Mouse (Mus musculus): Measurements from ENCODE around the gene Gfod1.
A peak's percentile ranks its signal among the peaks of the same experiment; 100 is the strongest.

Gene Gfod1

DNA sequence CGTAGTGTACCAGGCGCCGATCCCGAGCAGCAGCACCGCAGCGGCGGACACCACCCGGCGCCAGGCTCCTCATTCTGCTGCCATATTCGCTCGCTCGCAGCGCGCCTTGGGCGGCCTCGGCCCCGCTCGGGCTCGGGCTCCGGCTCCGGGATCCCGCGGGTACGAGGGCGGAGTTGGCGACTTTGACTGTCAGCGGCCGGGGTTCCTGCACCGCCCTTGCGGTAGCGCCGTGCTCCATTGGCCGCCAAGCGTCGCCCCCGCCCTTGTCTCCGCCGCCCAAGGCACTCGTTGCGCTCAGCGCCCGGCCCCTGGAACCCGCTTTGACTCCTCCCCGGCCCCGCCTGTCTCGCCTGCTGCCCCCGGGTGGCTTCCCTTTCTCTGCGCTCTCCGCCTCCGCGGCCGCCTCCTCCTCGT is at the start of gene Gfod1:
Gfod1 (minus strand) TSS at position 155 of the 414 bp plus-strand sequence.
- DNase-seq (ENCODE audit: low spot score), result peak; percentile 96

DNA sequence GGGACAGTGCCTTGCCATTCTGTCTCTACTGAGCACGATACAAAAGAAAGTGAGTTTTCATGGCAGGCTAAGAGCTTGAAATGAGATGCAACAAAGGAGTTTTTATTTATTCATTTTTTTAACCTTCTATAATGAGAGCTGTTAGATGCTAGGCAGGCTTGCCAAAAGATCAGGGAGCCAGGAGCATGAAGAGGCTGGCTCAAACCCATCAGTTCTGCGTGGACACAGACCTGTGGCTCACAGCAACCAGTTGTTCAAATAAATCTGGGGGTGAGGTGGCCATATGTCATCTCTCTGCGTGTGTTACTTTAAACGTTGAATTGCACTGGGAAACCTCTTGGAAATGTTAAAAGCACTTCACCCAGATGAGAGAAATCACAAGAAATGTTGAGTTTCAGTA is 49.4 kb upstream of the Gfod1 start:
- no peak for DNase-seq (ENCODE audit: low spot score)

DNA sequence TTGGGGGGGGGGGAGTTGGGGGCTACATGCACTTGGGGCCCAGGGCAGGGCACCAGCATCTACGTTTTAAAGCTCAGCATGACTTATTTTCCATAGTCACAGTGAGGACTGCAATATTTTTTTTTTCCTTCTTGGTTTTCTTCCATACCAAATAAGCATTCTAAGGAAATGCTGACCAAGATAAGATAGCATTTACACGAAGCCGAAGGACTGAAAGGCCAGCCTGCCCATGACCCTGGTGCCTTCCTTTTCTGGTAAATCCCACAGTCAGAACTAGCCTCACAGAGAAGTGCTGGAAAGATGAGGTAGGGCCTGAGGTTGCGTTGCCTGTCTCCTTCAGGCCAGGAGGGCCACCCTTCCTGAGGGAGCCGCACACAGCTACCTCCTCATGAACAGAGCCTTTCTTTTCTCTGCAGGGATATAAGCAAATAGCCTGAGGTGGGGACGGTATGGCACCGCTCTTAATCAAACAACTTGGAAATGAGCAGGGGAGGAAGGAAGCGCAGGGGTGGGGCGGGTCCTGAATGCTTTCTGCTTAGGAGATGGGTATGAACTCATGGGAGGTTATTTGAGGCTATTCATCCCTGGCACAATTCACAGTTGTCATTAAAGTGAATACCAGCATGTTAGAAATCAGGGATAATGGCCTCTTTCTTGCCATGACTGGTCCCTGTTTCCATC is 46.7 kb upstream of the Gfod1 start:
- no peak for DNase-seq (ENCODE audit: low spot score)

DNA sequence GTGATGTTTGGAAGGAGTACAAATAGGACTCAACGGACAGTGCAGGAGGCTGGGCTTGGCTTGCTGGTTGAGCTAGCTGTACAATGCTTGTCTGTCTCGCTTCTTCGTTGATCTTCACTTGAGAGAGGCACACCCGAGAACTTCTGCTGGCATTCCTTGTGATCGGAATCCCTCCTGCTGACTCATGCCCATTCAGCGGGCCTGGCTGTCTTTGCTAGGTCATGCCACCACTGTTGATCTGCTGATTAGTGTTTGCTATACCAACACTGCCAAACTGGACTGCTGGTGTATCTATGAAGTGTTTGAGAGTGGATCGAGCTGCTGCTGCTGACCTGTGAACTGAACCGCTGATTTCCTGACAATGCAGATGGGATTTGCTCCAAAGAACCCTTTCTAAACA is 45.4 kb upstream of the Gfod1 start:
- DNase-seq (ENCODE audit: low spot score), result no peak

DNA sequence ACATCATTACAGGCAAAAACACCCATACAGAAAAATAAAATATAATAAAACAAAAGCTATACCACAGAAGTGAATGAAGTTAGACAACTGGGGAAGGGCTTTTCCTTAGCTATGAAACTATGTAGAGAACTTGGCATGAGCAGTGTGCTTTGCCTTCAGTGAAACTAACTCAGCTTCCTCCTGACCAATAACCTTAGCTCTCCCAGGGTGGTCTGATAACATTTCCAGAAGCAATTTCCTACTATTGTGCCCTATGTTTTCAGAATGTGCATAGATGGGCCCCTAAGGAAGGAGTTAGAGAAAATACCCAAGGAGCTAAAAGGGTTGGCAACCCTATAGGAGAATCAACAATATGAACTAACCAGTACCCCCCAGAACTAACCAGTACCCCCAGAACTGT is 42.9 kb upstream of the Gfod1 start:
- DNase-seq (ENCODE audit: low spot score), result no peak

DNA sequence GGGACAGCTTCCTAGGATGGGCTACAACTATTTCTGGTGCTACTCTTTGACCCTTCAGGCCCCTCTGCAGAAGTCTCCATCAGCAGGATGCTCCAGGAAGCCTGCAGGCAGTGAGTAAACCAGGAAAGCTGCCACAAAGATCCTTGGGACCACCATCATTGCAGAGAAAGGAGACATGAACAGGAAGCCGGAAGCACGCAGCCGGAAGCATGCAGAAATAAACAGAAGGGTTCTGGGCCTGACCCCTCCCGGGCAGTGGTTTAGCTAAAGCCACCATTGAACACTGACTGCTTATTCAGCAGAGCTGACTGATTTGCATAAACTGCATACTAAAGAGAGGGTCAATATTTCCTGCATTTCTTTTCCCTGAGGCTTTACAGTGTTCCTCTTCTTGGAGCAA is 34.7 kb upstream of the Gfod1 start:
- no peak for DNase-seq (ENCODE audit: low spot score)

DNA sequence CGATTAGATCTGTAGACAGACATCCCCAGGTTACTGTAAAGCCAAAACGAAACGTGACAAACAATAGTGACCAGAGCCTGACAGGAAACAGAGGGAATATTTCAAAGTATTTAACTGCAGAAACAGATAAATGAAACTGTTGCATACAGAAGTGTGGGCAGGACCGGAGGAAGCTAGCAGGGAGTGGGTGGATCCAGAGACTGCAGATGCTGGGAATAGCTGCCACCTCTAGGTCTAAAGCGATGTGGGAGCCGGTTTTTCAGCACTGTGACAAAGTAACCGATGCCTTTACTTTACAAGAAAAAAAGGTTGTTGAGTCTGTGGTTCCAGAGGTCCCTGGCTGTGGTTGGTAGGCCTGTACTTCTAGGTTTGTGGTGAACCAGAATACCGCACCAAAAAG is 34.0 kb upstream of the Gfod1 start:
- no peak for DNase-seq (ENCODE audit: low spot score)

DNA sequence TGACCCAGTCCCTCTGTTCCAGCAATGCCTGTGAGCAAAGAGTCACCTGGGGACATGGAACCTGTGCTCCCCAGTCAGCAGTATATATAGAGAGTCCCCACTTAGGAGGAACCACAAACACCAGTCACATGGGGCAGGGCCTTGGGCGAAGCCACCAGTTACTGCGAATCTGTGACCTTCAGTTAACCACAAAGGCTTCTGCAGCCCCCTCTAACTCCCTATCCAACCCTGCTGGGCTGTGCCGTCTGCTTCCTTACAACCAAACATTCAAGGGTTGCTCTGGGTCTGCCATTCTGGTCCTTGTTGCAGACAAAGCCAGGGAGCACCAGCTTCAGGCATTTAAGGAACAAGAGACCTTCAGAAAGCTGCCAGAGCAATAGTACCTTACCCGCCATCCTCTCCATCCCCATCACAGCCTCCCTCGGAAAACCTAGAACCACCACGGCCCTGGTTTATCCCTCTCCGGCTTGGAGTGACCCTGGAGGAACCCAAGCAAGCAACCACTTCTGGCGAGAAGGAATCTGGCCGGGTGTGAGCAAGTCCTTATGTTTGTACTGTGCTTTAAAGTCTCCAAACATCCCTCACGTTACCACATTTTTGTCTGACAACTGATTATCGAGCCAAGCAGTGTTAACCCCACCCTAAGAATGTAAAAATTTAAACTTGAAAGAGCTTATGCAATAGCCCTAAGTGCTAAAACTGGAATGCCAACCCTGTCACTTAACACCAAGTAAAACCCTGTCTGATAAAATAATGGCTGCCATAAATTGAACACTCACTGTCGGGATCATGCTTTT is 32.7 kb upstream of the Gfod1 start:
- no peak for DNase-seq (ENCODE audit: low spot score)

DNA sequence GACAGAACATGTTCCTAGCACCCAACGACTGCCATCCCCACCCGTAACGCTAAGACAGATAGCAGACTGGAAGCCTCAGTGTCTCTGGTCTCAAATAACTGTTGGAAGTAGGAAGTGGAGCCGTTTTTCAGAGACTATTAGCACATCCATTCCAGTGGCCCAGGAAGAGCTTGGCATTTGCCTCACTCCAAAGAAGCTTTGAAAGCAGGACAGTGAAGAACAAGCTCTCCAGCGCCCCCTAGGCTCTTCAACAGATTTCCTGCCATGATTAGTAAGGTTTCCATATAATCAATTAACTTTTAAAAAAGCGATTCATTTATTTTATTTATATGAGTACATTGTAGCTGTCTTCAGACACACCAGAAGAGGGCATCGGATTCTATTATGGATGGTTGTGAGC is 28.6 kb upstream of the Gfod1 start:
- peak; percentile 65 for DNase-seq (ENCODE audit: low spot score)

DNA sequence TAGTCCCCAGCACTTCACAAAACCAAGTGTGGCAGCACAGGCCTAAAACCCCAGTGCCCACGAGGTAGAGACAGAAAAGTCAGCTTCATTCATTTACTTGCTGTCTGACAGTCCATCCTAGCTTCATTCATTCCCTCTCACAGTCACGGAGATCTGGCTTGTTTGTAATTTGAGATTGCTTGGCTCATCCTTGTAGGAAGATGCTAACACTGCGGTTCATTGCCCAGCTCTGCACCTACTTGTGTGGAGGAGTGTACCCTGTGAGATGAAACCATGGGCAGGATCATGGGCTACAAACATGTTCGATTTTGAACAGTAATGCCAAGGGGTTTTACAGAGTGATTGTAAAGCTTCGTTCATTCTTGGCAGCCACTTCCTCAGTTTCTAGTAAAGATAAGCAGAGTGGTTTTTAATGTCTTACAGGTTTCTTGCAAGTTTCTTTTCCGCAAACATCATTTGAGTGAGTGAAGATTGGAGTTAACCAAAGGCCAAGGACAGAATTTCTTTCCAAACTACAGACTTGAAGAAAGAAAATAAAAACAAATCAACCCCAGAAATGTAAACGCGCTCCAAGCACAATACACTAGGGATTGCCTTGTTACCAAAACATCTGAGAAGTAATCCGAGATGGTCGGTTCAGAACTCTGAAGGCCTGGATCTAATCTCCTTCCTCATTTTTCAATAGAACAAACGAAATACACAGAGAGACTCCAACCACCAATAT is 27.9 kb upstream of the Gfod1 start:
- peak; percentile 24 for DNase-seq (ENCODE audit: low spot score)

DNA sequence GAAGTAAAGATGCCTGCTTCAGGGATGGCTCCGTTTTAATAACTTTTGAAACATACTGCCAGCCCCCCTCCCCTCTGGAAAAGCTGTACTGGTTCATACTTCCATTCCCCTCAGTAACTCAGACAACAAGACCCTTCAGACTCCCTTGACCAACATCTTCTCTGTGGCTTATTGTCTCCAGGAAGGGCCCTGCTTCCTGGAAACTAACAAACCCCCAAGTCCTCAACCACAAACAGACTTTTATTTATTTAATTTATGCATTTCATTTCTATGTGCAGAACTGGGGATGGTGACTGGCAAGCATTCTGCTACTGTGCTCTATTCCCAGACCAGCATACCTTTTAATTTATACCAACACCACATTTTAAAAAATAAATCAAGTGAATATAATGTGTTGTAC is 21.5 kb upstream of the Gfod1 start:
- DNase-seq (ENCODE audit: low spot score), result no peak

DNA sequence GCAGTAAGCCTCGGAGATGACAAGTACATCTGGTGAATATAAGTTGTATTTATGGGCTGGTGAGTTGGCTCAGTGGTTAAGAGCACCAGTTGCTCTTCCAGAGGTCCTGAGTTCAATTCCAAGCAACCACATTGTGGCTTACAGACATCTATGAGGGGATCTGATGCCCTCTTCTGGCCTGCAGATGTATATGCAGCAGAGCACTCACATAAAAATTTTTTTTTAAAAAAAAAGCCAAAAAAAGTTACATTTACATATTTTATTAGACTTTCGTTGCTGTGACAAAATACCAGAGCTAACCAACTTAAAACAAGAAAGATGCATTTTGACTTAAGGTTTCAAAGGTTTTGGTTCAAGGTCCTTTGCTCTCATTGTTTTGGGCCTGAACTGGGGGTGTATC is 17.5 kb upstream of the Gfod1 start:
- no peak for DNase-seq (ENCODE audit: low spot score)

DNA sequence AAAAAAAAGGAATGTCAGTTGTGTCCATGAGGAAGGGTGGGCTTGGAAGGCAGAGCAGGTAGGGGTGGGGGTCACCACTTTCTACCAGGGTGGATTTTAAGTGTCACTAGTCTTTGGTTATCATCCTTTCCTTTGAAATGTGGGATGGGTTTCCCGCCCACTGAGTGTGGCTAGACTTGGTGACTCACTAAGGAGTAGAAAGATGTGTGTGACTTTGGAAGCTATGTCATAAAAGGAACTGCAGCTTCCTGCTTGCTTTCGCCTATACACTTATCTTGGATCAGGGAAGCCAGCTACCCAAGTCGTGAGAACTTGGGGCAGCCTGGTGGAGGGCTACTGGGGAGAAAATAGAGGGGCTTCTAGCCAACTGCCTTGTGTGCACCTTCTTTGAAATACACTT is 15.4 kb upstream of the Gfod1 start:
- no peak for DNase-seq (ENCODE audit: low spot score)

DNA sequence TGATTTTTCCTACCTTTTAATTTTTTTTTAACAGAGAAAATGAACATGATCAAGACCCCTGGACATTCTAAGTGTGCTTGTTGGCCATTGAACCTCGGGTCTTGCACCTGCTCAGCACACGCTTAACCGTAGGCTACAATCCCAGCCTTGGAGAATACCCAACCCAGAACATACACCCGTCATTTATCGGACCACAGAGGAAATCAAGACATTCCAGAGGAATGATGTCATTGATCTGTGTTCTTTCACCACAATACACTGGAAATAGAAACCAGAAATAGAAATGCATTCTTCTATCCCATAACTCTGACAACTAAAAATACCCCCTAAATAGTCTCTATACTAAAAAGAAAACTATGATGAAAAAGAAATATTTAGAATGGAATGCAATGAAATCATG is 13.4 kb upstream of the Gfod1 start:
- DNase-seq (ENCODE audit: low spot score), result no peak

DNA sequence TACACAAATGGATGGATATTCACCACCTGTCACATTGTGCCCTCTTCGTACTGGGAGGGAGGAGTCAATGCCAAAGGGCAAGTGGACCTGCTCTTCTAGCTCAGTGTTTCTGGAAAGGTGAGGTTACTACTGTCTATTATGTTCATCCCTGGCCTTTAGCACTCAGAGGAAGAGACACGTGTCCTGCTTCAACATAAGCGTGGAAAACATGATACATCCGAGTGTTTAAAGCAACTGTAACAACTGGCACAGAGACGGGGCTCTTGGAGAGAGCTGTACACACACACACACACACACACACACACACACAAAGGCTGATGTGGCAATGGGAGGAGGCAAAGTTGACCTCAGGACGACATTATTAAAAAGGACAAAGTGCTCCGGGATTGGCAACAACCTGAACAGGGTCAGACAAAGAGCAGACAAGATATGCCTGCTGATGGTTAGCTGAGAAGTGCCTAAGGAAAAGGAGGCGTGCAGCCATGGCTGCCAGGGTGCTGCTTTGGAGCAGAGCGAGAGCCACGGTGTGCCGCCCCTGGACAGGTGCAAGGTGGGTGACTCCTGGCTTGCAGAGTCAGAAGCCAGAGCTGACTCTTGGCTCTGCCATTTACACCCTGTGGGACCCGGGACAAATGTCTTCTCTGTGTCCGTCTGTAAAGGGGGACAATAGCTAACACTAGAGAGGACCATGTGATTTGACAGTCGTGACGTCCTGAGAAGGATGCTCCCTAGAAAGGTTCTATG is 1.4 kb upstream of the Gfod1 start:
- DNase-seq (ENCODE audit: low spot score), result no peak

DNA sequence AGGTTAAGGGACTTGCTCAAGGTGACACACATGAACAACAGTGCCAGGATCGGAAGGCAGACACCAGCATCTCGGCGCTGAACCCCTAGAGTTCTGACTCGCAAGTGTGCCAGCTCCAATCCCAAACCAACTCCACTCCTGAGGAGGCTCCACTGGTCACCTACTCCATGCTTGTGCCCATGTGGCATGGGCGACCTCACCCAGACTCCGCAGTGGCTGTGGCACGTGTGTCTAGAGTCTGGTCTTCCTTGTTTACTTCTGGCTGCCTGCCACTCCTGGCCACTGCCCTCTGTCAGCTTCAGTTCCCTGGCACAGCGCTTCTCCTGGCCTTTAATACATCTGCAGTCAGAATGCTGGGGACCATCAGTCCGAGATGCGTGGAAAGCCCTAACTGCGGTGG is 728 bp upstream of the Gfod1 start:
- DNase-seq (ENCODE audit: low spot score), result no peak

DNA sequence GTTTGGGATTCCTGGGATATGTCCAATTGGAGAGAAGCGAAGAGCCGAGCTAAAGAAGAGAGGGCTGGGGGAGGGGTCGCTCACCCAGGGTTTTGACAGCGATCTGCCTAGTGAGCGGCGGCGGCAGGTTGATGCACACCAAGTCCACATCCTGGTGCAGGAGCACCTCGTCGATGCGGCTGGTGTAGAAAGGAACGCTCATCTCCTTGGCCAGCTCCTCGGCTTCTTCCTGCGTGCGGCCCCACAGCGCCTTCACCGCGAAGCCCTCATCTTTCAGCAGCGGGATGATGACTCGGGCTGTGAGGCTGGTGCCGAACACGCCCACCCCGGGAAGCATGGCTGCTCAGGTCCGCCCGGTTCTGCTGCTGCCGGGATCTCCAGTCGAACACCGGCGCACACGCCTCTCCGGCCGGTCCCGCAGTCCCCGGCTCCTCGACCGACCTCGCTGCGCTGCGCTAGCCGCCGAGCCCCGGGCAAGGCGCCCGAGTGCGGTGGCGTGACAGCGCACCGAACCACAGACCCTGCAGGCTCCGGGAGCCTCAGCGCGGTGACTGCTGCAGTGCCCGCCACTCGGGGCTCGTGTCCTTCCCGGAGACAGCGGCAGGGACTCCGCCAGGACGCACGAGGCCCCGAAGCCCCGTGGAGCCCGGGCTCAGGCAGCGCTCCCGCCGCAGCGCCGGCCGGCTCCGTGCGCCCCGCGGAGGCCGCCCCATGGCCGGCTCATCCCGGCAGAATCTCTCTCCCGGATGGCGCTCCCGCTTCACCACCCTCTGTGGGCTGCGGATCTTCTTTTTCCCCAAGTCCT is 609 bp downstream of the Gfod1 start:
- peak; percentile 48 for DNase-seq (ENCODE audit: low spot score)

DNA sequence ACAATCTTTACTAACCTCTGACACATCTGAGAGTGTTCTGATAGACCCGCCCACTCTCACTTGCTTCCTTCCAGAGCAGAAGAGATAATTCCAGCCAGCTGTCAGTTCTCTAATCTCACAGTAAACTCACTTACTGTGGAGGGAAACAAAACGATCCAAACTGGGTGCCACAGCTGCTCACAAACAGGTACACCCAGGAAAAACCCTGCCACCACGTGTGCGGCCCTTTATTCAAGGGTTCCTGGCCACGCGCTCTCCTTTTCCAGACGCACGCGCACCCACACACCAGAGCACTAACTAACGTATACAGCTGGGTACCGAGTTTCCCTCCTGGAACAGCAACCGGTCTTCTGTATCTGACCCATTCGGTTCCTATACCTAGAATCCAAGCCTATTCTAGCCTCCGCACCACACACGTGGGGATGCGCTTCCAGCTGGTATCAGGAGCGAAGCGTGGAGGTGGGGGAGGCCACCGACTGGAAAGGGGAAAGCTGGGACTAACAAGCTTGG is 1.3 kb downstream of the Gfod1 start:
- peak; percentile 57 for DNase-seq (ENCODE audit: low spot score)

DNA sequence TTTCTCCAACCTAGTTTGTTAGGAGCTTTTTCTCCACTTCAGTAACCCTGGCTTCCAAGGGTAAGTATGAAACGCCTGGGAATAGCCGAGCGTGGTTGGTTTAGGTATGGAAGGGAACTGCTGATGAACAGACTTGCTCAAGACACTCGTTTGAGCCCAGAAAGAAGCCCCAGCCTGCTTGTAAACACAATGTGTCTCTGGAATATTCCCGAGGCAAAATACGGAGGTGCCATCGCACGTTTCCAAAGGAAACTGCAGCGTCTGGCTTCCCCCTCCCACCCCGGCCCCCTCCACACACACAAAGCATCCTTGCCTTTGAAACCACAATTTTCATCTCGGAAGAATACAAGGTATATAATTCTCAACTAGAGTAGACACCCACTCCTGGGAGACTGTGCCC is 1.7 kb downstream of the Gfod1 start:
- peak; percentile 30 for DNase-seq (ENCODE audit: low spot score)

DNA sequence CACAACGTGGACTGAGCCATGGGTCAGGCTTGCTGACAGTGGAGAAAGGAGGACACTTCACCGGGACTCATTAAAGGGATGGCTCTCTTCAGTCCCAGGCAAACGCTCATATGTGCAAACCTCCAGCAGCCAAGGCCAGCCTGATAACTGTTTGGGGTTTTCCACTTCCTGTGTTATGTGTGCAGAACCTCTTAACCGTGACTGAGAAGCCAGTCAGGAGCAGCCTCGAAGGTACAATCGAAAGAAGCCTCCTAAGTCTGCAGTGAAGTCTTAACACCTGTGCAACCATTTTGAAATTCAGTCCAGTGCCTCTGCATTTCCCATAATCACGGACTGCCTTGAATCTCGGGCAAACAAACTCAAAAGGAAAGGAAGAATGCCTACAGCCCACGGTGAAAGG is 3.1 kb downstream of the Gfod1 start:
- no peak for DNase-seq (ENCODE audit: low spot score)

DNA sequence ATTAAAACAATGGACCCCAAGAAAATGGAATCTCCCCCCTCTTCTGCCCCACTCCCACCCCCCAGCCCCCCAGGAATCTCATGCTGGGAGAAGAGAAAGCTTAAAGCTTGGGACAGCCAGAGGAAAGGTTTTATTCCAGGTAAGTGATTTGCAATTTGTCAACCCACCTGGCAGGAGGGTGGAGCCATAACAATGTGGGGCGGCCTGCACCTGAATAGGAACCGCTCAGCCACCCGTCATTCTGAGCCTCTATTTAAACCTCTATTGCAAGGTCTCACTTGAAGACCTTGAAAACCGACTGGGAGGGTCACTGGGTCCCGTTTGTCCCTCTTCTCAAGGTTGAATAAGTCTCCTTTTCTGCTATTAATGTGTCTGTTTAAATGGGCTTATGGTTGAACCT is 3.6 kb downstream of the Gfod1 start:
- no peak for DNase-seq (ENCODE audit: low spot score)

Measured in embryo, embryonic 10.5 days (tissue).